Mouse (Mus musculus): Measurements from ENCODE around the gene Atg101.
"Not testable (repeated sequence)": the region's sequence is repeated elsewhere in the genome, so short reads cannot be mapped to it uniquely, and the experiment has no call there.

Gene Atg101

GRCm38 (mm10) chr15:101315378-101315777 lies 31.3 kb downstream of the Atg101 start:
- in situ Hi-C loops (cut with MboI) = no loop called here

- in situ Hi-C loops (cut with MboI) = no loop called here
Measured at GRCm38 (mm10) chr15:101315832-101316231, 31.8 kb downstream of the Atg101 start.

- in situ Hi-C loops (cut with MboI) = no loop called here
Measured at GRCm38 (mm10) chr15:101316279-101316912, 32.3 kb downstream of the Atg101 start.

GRCm38 (mm10) chr15:101316913-101317813 lies 33.1 kb downstream of the Atg101 start:
- in situ Hi-C loops (cut with MboI) = no loop called here

- in situ Hi-C loops (cut with MboI) = no loop called here
Measured at GRCm38 (mm10) chr15:101317814-101318500, 33.9 kb downstream of the Atg101 start.

GRCm38 (mm10) chr15:101318889-101319765 lies 35.1 kb downstream of the Atg101 start:
- in situ Hi-C loops (cut with MboI) = no loop called here

- in situ Hi-C loops (cut with MboI) = no loop called here
Measured at GRCm38 (mm10) chr15:101320010-101320617, 36.0 kb downstream of the Atg101 start.

- in situ Hi-C loops (cut with MboI) = no loop called here
Measured at GRCm38 (mm10) chr15:101320618-101321041, 36.6 kb downstream of the Atg101 start.

- in situ Hi-C loops (cut with MboI) = no loop called here
Measured at GRCm38 (mm10) chr15:101321126-101321525, 37.1 kb downstream of the Atg101 start.

GRCm38 (mm10) chr15:101322106-101322505 lies 38.0 kb downstream of the Atg101 start:
- in situ Hi-C loops (cut with MboI) = no loop called here

- in situ Hi-C loops (cut with MboI) = no loop called here
Measured at GRCm38 (mm10) chr15:101322640-101323039, 38.6 kb downstream of the Atg101 start.

- in situ Hi-C loops (cut with MboI) = no loop called here
Measured at GRCm38 (mm10) chr15:101323511-101323910, 39.4 kb downstream of the Atg101 start.

GRCm38 (mm10) chr15:101324409-101324808 lies 40.3 kb downstream of the Atg101 start:
- in situ Hi-C loops (cut with MboI) = not testable (repeated sequence)

- in situ Hi-C loops (cut with MboI) = no loop called here
Measured at GRCm38 (mm10) chr15:101325991-101326534, 42.0 kb downstream of the Atg101 start.

- in situ Hi-C loops (cut with MboI) = no loop called here
Measured at GRCm38 (mm10) chr15:101327282-101327681, 43.2 kb downstream of the Atg101 start.

GRCm38 (mm10) chr15:101328876-101329563 lies 44.9 kb downstream of the Atg101 start:
- in situ Hi-C loops (cut with MboI) = no loop called here

- in situ Hi-C loops (cut with MboI) = no loop called here
Measured at GRCm38 (mm10) chr15:101329564-101329892, 45.5 kb downstream of the Atg101 start.

- in situ Hi-C loops (cut with MboI) = loop anchor here (10.0 kb wide), 1 partner anchor 654 kb away; no protein-coding TSS in a partner anchor
Measured at GRCm38 (mm10) chr15:101331090-101331489, 47.0 kb downstream of the Atg101 start.

GRCm38 (mm10) chr15:101332370-101332769 lies 48.3 kb downstream of the Atg101 start:
- in situ Hi-C loops (cut with MboI) = loop anchor here (10.0 kb wide), 1 partner anchor 652 kb away; no protein-coding TSS in a partner anchor

GRCm38 (mm10) chr15:101333165-101333564 lies 49.1 kb downstream of the Atg101 start:
- in situ Hi-C loops (cut with MboI) = loop anchor here (10.0 kb wide), 1 partner anchor 652 kb away; no protein-coding TSS in a partner anchor

Measured in mature B cell (primary cell).